16 mouse cellular contexts compared by ENCODE assay signal in the genomic region with DNA sequence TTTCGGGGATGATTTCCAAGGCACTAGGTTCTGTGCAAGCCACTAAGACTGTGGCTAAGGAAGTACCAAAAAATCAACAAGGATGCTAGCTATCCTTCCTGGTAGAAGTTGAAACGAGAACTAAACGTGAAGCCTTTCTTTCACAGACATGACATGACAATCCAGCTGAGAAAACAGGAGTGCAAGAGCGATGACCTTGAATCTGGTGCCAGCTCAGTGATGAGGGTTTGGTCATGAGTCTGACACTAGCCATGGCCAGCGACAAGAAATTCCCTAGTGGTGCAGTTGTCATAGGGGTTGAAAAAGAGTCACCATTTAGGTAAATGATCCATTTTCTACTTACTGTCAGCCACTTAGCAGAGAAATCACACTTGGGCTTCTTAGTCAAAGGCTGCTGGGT.
DNase-seq lines count a peak whose midpoint lies in the region; ATAC-seq lines count a peak whose summit lies in the region.
"Had no signal": no experiment of that assay in that cellular context is flagged by ENCODE, and none has a peak within 500 bp of the region (broad histone marks: within the 10 kb centered on the region; RNA-seq: fewer than 3 reads in every experiment).

No protein-coding gene starts in this region.

- H3K27ac ChIP-seq in midbrain, embryonic 11.5 days (ENCODE audit: low read depth, low read length), result no peak overlapping the region
- H3K27ac ChIP-seq in midbrain, embryonic 13.5 days, result no peak overlapping the region
- H3K27ac ChIP-seq in heart, embryonic 13.5 days (replicated peaks), result peak overlapping the region; percentile 75
- H3K27ac ChIP-seq: hindbrain, postnatal 0 days; macrophage had no signal

- no peaks in the 10 kb centered on the region for H3K4me1 ChIP-seq in midbrain, embryonic 11.5 days (ENCODE audit: control insufficient read depth, insufficient read depth, low read length)
- peaks cover 19% of the 10 kb centered on the region for H3K4me1 ChIP-seq in midbrain, embryonic 13.5 days (replicated peaks)
- H3K4me1 ChIP-seq in heart, embryonic 13.5 days, result peaks cover 77% of the 10 kb centered on the region

- no peak for ATAC-seq in midbrain, embryonic 11.5 days (ENCODE audit: low FRiP score)
- ATAC-seq in midbrain, embryonic 13.5 days, result no peak
- ATAC-seq in heart, embryonic 13.5 days (ENCODE audit: extremely low read depth, insufficient number of reproducible peaks, low FRiP score, low TSS enrichment), result no peak
- no peak for ATAC-seq in erythroblast, adult 5-6 weeks (replicated peaks; ENCODE audit: low FRiP score, poor library complexity, severe bottlenecking)
- no peak for ATAC-seq in CD4-positive, CD25-positive, alpha-beta regulatory T cell, adult 4 months
- ATAC-seq: hindbrain, postnatal 0 days; midbrain, embryonic 16.5 days had no signal

- DNase-seq in embryo, embryonic 10.5 days (ENCODE audit: low spot score), result peak; percentile 40
- DNase-seq in embryo, embryonic 9.5 days (ENCODE audit: extremely low spot score), result no peak
- DNase-seq in midbrain, embryonic 11.5 days (ENCODE audit: low spot score, missing footprints), result peak; percentile 70
- peak; percentile 81 for DNase-seq in skeletal muscle tissue, adult 2 months (ENCODE audit: low read depth, low spot score)
- DNase-seq: B cell, adult 2 months; cerebellum, postnatal 14 days; kidney, adult 2 months; lung, adult 18-20 months; thymus, adult 2 months had no signal

- no peak overlapping the region for H3K9ac ChIP-seq in midbrain, embryonic 11.5 days (ENCODE audit: low read length)
- H3K9ac ChIP-seq in midbrain, embryonic 13.5 days (replicated peaks), result no peak overlapping the region
- H3K9ac ChIP-seq in heart, embryonic 13.5 days, result no peak overlapping the region

- H3K36me3 ChIP-seq in midbrain, embryonic 11.5 days (ENCODE audit: control insufficient read depth, insufficient read depth, low read length), result no peaks in the 10 kb centered on the region
- no peaks in the 10 kb centered on the region for H3K36me3 ChIP-seq in midbrain, embryonic 13.5 days
- no peaks in the 10 kb centered on the region for H3K36me3 ChIP-seq in heart, embryonic 13.5 days

- H3K27me3 ChIP-seq in midbrain, embryonic 11.5 days (ENCODE audit: control insufficient read depth, insufficient read depth, low read length), result no peaks in the 10 kb centered on the region
- H3K27me3 ChIP-seq in midbrain, embryonic 13.5 days, result no peaks in the 10 kb centered on the region
- no peaks in the 10 kb centered on the region for H3K27me3 ChIP-seq in heart, embryonic 13.5 days (replicated peaks)

- no peak overlapping the region for H3K4me2 ChIP-seq in midbrain, embryonic 11.5 days
- H3K4me2 ChIP-seq in midbrain, embryonic 13.5 days (replicated peaks), result no peak overlapping the region
- peak overlapping the region; percentile 24 for H3K4me2 ChIP-seq in heart, embryonic 13.5 days

- WGBS in midbrain, embryonic 11.5 days, result 82% methylated on average over 5 of the region's 5 CpGs
- WGBS in midbrain, embryonic 13.5 days, result 85% methylated on average over 5 of the region's 5 CpGs
- 56% methylated on average over 5 of the region's 5 CpGs for WGBS in heart, embryonic 13.5 days

- no peak overlapping the region for H3K4me3 ChIP-seq in midbrain, embryonic 11.5 days (ENCODE audit: low read depth, low read length)
- H3K4me3 ChIP-seq in midbrain, embryonic 13.5 days (replicated peaks), result no peak overlapping the region
- H3K4me3 ChIP-seq in heart, embryonic 13.5 days, result no peak overlapping the region

- H3K9me3 ChIP-seq in midbrain, embryonic 11.5 days (ENCODE audit: control insufficient read depth, low read length), result no peaks in the 10 kb centered on the region
- H3K9me3 ChIP-seq in midbrain, embryonic 13.5 days, result no peaks in the 10 kb centered on the region
- H3K9me3 ChIP-seq in heart, embryonic 13.5 days, result no peaks in the 10 kb centered on the region
